Mouse (Mus musculus) urinary bladder, postnatal 25 days (tissue): ENCODE data around the gene Il17d.

ENCODE experiments used
- DNase-seq: peaks from one replicate; pipeline ENCODE4 v3.0.0; 2022; ENCODE audit warnings: low spot score

Il17d gene

DNA sequence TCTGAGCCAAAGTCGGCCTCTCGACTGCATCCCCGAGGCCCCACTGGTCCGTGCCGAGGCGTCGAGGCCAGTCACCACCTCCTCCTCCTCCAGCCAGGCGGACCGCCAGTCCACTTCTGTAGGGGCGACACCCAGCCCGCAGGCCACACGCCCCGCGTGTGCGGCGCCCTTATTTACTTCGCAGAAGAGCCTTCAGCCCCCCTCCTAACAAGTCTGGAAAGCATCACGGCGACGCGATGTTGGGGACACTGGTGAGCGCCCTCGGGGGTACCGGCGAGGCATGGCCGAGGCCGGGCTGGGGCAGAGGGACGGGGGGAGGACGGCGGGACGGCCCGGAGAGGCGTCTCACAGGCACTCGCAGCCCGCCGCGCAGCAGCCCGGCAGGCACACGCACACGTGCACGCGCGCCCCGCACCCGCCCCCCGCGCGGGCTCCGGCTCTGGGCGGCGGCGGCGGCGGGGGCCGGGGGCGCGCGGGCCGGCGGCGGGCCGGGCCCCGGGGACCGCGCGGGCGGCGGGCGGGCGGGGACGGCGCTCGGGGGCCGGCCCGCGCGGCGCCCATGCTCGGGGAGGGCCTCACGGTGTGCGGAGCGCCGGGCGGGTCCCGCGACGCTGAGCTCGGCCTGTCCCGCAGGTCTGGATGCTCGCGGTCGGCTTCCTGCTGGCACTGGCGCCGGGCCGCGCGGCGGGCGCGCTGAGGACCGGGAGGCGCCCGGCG is at the start of gene Il17d:
Il17d (plus strand) TSS at position 107 of the 717 bp plus-strand sequence.
- no peak for DNase-seq

DNA sequence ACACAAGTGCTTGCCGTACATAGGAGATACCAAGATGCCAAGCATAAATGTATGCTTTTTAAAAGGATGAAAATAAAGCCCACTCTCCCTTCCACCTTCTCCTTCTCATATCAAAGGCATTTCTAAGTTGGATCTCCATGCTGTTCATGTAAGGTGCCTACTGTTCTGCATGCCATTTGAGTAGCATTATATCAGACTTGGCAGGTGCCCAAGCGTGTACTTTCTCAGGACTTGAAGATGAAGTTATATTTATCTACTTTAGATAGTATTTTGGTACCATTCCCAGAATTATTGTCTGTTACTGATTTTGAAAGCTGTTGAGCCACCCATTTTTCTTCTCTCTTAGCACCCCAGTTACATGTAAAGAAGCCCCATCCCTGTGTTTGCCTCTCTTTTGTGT is 49.5 kb upstream of the Il17d start:
- no peak for DNase-seq

DNA sequence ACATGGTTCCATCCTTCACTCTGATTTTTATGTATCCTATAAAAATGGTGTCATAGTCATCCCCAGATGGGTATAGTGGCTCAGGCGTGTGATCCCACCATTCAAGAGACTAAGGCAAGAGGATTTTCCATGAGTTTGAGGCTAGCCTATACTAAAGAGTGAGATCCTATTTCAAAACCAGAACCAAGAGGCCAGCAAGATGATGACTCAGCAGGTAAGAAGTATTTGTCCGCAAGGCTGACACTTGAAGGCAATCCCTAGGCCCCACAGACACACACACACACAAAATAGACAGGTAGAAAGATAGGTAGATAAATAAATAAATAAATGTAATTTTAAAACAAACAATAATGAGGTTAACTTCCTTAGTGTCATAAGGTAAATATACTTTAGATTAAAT is 42.3 kb upstream of the Il17d start:
- no peak for DNase-seq

DNA sequence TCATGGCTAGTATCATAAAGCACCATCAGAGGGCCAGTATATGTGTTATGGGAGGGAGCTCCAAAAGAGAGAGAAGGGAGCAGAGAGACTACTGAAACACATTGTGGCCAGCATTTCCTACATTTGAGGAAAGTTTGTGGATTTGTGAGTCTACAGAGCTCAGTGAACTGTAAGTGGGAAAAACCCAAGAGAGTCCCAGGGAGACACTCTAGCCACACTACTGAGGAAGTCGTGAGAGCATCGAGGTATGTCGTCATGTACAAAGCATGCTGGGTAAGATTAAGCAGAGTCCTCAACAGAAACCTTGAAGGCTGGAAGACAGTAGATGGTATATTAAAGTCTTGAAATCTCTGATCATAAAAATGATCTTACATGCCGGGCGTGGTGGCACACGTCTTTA is 40.4 kb upstream of the Il17d start:
- DNase-seq = no peak

DNA sequence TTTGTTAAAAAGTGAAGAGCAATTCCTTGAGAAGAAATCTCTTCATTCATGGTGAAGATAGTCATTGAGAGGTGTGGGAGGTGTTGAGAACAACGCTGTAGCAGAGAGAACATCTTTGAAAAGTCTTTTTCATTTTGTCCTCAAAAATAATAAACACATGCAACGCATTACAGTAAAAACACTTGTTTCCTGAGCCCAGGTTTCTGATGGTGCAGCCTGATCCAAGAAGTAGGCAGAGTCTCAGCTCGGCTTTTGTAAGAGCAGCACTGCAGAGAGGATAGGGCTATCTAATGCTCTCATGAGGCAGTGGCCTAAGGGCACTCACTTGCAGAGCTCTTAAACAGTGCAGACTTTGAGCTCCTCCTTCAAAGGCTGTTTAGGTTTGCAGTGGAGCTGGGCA is 34.9 kb upstream of the Il17d start:
- DNase-seq = no peak

DNA sequence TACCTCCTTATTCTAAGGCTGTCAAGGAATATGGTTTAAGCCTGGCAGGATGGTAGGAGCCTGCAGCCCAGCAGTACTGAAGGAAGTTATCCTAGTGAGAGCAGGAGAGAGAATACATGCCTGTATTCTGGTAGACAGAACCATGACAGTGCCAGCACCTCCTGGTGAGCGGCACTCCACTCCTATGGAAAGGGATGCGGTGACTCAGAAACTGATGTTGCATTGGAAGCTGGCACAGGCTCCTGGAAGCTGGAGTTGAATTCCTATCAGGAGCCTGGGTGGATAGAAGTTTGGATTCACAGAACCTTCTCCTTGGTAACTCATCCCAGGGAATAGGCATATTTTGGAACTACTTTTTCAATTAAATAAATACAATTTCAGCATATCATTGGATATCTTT is 30.7 kb upstream of the Il17d start:
- no peak for DNase-seq

DNA sequence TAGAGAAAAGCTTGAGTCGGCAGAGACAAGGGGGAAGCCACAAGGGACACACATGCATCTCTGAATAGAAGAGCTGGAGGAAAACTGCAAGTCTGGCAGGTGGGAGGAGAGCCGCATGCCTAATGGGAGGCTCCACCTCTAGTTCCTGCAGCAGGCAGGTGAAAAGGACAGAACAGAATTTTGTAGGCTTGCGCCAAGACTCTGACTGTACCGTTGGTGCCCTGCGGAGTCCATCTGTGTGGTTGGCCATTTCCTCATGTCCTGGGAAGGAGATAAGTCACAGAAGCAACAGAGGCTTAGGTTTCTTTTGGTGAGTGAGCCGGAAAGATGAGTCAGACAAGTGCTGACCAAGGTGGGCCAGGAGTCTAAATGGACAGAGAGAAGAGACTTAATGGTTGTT is 20.8 kb upstream of the Il17d start:
- DNase-seq = no peak

DNA sequence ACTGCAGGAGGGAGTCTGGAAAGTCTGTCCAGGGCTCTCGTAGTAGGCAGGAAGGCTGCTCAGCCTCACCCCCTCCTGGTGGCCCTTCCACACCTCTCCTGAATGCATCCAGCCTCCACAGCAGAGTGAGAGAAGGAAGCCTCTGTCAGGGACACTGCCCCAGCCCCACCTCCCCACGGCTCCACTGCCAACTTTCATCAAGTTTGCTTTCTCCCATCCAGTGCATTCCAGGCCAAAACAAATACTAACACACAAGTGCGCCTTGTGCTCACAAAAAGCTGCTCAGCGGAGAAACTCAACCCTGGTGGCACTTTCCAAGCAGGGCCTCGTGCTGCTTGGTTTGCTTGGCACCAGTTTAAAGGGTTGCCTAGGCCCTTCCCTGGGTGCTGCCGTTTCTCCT is 15.0 kb upstream of the Il17d start:
- no peak for DNase-seq

DNA sequence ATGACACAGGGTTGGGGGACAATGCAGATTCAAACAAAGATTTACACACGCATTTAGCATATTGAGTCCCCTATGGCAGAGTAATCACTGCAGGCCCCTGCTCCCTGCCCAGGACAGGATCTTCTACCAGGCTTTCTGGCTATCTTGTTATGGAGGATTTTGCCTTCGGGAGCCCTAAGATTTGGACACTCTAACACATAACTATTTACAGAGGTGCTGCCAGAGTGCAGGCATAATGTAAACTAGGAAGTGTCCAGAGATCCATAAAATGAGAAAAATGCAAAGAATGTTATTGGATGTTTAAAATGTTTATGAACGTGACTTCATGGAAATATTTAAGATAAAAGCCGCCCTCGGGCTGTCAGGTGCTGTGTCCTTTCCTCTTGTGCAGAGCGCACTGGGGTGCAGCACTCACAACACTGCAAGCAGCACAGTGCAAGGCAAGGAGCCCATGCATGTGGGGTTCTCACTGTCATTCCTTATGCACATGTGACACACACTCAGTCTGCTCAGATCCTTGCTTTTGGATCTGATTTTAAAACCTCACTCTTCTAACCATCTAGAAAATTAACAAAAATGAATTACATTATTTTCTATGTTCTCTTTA is 9.3 kb upstream of the Il17d start:
- no peak for DNase-seq

DNA sequence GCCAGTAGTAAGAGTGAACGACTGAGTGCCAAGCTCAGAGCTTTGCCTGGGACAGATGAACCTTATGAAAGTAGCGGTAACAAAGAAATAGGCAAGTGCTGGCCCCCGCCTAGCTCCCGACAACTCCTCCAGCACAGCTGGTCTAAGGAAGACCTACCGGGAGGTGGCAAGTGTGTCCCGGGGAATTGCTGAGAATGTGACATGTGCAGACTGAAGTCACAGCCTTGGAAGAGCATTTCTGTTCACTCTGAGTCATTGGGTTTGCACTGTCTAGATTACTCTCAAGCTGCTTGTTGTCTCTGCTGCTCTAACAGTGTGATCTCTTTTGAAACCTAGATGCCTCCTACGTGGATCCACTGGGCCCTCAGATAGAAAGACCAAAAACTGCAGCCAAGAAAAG is 7.6 kb upstream of the Il17d start:
- DNase-seq = no peak

DNA sequence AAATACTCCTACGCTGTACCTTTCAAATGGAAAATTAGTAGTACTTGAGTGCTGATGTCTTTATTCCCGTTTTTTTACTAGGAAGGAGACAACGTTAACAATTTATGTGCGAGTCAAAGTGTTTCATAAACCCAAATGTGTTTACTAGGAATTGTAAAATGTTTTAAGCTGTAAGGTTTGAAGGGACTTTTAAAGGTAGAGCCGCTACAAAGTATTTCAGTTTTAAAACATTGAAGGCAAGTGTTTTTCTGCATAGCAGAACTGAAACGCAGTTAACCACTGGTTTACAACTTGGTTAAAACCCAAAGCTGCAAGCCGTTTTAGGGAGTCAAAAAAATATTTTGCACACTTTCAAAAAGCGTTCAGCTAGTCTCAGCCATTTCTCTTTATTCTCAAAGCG is 815 bp upstream of the Il17d start:
- DNase-seq = no peak

DNA sequence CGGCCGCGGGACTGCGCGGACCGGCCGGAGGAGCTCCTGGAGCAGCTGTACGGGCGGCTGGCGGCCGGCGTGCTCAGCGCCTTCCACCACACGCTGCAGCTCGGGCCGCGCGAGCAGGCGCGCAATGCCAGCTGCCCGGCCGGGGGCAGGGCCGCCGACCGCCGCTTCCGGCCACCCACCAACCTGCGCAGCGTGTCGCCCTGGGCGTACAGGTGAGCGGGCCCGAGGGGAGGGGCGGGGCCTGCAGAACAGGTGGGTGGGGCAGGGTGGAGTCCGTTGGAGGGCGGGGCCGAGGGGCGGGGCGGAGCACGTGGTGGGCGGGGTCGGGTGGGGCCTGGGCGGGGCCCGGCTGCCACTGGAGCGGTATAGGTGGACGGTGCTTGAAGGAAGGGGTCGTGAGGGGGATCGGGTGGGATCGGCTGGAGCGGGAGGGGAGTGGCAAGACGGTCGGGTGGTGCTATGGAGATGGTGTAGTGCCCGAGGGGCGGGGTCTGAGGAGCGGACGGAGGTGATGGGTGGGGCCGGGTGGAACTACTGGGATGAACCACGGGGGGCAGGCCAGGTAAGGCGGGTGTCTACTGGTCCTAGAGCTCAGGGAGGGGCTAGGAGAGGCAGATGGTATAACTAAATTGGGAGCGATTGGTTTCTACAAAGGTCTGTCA is 942 bp downstream of the Il17d start:
- DNase-seq = peak; percentile 70

DNA sequence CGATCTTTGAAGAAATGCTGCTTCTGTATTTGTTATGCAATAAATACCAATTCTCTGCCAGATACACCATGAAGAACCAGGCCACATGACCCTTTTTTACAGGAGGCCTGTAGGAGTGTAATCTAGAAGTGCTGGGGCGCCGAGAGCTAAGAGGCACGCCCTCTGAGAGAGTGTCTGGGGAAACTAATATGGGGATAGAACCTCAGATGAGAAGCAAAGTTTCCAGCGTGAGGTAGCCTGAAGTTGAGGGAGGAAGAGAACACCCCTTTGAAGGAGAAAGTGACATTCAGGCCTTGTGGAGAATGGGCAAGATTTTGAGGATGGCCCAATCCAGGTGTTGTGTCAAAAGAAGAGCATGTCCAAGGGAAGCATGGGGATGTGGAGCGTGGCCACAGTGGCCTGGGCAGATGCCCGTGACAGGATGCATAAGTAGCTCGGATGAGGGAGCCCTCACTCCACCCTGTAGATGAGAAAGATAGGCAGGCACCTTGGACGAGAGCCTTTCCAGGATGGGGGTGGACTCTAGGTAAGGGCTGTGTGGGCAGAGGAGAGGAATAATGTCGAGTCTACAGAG is 1.6 kb downstream of the Il17d start:
- DNase-seq = no peak

DNA sequence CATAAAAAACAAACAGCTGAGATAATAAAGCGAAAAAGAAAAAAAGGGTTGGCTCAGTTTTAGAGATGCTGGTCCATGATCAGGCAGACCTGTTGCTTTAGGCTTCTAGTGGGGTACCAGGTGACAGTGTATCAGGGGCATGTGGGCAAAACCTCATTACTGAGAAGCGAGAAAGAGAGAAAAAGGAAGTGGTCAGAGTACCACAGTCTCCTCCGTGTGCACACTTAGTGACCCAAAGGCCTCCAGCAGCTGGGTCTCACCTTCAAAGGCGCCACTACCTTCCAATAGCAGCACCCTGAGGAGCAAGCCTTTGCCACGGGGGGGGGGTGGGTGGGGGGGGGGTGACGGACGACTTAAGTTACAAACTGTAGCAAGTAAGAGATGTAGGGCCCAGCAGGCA is 2.5 kb downstream of the Il17d start:
- no peak for DNase-seq

DNA sequence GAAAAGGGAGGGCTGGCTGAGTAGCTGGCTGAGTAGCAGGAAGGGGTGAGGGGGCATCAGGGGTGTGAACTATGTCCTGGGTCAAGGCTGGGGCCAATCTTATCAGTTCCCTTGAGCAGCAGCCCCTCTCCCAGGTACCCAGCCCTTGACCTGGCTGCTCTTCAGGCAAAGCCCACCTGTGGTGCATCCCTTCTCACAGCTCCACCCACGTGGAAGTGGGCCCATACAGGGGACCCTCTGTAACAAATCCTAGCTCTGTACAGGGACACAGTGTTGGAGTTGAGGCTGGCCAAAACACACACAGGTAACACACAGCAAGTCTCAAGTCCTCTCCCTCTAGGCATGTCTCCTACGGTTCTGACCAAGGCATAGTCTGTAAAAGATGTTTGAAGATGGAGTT is 3.0 kb downstream of the Il17d start:
- no peak for DNase-seq

DNA sequence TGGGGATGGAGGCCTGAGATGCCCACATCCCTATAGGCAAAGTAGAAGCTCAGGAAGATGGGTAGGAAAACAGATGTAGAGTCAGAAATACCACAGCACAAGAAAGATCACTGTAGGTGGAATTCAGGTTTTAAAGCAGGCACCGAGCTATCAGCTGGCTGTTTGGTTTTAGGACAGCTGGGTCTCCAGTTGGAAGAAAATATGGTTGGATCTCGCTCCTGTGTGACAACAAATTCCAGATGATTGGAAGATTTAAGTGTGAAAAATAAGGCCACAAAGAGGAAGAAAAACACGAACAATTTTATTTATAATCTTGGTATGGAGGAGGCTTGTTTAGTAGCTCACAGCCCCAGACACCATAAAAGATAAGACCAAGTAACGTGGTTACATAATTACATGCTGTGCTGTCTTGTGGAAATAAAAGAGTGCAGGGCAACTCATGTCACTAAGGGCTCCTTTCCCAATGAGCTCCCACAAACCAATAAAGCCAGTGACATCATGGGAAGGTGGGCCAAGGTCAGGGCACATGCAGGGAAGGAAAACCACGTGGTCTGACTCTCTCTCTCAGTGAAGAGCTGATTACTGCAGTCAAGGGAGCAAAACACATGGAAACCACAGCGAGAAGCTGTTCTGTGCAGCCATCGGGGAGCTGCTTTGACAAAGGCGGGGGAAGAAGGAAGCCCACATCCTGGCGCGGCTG is 4.7 kb downstream of the Il17d start:
- DNase-seq = no peak

DNA sequence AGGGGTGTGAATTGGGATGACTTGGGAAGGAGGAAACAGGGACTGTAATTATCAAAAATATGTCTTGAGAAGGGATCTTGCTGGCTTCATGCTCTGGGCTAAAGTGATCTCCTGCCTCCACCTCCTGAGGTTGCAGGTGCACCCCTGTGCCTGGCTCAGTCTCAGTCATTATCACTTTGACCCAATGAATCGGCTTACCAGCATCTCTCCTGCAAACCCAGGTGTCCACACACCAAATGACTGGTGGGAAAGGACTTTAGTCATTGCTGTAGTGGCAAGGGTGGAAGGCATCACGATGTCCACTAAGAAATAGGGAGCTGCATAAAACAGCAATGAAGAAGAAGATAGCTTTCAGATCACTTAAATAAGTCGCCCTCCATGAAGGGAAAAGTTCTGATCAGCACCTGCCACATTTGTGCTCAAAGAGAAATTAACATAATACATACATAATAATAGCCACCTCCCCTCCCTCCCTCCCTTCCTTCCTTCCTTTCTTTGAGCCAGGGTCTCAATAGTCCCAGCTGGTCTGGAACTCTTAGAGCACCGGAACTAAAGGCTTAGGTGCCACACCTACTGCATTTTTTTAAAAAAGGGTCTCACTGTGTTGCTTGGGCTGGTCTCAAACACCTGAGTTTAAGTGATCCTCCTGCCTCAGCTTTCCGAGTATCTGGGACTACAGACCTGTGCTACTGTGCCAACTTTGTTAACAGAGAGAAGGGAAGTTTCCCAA is 5.4 kb downstream of the Il17d start:
- no peak for DNase-seq

DNA sequence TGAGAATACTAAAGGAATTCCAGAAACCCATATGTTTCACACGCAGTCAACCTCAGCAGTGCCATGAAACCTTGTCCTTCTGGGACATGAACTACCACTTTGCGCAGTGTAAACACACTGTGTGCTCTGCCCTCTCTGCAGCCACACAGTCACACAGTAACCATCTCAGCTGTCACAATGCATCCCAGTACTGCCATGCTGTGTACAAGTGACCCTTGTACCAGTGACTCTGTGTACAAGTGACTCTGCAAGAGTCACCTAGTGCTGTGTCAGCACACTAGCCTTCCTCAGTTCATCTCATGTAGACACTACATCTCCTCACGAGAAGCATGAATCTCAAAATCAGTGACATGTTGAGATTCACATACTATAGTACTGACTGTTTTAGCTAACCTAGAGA is 8.0 kb downstream of the Il17d start:
- DNase-seq = no peak

DNA sequence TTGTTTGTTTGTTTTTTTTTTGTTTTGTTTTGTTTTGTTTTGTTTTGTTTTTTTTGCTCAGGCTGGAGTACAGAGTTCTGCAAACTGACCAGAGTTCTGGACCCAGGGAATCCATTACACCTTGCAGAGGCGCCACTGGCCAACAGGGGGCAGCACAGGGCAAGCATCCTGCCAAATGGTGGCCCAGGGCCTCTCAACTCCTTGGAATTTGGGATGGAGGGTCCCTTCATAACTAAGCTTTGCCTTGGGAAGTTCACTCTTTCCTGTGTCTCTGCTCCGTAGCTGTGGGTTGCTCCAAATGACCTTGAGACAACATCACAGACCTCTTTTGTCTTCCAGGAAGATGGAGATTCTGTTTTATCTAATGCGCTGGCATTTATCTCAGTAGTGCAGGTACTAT is 8.6 kb downstream of the Il17d start:
- peak; percentile 69 for DNase-seq

DNA sequence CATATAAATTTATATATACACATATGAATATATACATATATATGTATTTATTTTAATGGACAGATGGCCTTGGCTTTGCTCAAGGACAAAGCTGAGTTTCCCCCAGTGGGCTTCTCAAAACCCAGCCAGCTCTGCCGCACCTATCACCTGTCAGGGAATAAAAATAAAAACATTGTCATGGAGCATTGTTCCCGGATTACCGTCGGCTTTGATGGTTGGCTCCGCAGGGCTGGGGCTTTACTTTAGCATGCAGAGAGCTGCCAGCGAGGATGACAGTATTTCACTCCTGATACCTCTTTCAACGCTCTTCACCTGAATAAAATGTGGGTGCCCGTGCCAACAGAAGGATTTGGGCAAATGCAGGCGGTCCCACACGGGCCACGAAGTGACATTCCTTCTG is 9.3 kb downstream of the Il17d start:
- no peak for DNase-seq

DNA sequence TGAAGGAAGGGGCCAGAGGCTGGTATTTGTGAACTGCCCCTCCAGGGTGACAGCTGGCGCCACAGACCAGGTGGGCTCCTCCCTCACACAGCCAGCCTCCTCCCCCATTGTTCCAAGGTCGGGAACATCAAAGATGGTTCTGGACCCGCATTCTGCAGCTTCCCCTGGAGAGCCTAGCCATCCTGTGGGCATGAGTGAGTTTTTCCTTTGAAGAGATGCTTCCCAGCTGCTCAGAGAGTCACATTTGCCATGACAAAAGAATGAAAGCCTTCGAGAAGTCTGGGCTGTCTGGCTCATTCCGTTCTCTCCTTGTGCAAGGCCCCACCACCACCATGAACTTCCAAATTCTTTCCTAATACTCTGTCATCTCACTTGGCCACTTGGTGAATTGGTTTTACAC is 9.8 kb downstream of the Il17d start:
- DNase-seq = no peak

DNA sequence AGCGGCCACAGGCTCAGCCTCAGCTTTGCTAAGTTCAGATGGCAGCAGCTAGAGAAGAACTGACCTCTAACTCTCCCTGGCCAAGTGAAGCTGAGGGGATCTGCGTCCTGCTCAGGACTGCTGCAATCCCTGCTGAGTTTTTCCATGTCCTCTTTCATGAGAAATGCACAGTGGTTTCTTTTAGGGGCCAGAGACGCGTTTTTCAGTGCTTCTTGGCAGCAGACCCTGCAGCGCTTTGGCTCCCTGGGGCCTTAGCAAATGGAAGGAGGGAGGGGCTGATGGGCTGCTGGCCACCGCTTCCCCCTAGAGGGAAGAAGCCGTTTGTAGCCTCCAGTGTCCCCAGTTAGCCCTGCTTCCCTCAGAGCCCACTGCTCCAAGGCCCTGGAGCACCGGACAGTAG is 10.4 kb downstream of the Il17d start:
- DNase-seq = no peak
